Mouse (Mus musculus) ES-Bruce4 (cell line): ENCODE measurements around the gene Atp6v0c.

Experiments
- CTCF ChIP-seq: IDR thresholded peaks from one replicate; pipeline ENCODE4 v1.8.1; 2011; ENCODE audit warnings: low read depth, low read length
- POLR2A ChIP-seq: IDR thresholded peaks from one replicate; pipeline ENCODE4 v1.8.1; 2011; ENCODE audit warnings: low read length; ENCODE audit not compliant: insufficient read depth

DNA sequence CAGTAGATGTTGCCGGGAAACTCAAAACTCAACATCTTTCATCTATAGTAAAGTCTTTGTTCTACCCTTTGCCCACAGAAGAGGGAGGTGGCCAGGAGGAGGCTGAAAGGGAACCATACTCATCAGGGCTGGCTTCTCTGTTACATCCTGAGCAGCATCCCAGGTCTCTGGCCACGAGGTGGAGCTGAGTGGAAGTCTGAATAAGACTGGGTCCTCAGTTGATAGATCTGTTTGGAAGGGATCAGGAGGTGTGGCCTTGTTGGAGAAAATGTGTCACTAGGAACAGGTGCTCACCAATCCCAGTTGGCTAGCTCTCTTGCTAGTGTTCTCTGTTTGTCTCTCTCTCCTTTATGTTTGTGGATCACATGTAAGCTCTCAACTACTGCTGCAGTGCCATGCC, 25.8 kb upstream of the Atp6v0c start:
- TF ChIP-seq POLR2A = no peak
- peak; percentile 7 for TF ChIP-seq CTCF
